Mouse (Mus musculus) urinary bladder, postnatal 10 days (tissue): Measurements from ENCODE around the gene Fam84a.
A peak's percentile ranks its signal among the peaks of the same experiment; 100 is the strongest.

Experiments
- DNase-seq: peaks from one replicate; pipeline ENCODE4 v3.0.0; 2022; ENCODE audit warnings: low spot score

The Fam84a gene

DNA sequence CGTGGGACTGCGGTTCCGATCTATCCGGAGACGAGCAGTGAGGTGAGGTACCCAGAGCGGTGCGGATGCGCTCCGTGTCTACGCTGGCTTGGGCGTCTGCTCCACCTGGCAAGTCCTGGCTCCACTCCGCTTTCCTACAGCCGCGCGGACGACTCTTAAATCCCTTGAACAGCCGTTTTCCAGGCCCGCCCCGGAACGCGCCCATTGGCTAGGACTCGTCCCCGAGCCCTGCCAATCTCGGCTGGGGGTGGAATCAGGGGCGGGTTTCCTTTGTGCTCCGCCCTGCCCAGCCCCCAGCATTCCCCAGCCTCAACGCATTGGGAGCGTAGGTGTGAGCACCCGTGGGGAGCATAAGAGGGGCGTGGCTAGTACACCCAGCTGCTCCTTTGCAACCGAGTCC is at the start of gene Fam84a:
Gene Fam84a (minus strand): TSS at position 134 of the 400 bp plus-strand sequence.
- peak; percentile 70 for DNase-seq

DNA sequence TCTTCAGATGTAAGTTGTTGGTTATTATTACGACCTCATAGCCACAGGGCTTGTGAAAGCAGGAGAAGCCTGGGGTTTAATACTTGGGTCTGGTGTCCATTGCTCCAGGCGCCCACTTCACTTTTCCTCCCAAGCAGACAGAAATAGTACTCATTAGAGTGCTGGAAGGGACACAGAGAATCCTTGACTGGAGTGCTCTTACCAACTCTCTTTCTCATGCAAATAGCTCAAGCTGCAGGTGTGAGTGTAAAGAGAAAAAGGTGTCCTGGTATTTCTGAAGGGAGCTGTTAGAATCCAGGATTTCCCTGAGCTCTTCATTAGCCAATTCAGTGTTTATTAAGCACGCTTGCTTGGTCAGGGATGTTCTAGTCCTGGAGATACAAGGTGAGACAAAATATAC is 43.6 kb upstream of the Fam84a start:
- DNase-seq: no peak

DNA sequence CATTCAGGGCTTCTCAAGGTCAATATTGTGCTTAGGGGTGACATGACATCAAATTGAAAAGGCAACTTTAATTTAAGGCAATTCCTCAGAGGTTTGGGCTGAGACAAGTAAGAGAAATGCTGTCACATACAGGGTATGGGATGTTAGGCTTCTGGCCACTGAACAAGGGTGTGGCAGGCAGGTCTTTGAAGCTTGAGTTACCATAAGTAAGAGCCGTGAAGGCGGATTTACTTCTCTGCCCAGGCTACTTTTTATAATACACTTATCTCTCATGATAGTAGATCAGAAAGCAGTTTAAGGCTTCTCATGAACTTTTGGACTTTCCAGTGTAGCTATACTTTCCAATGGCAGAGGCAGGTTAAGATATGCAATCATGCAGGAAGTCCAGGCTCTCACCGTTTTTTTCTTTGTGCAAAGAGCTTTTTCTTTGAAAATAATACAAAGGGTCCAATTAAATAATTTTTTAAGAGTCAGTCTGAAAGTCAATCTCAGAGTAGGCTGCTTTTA is 34.9 kb upstream of the Fam84a start:
- DNase-seq: no peak

DNA sequence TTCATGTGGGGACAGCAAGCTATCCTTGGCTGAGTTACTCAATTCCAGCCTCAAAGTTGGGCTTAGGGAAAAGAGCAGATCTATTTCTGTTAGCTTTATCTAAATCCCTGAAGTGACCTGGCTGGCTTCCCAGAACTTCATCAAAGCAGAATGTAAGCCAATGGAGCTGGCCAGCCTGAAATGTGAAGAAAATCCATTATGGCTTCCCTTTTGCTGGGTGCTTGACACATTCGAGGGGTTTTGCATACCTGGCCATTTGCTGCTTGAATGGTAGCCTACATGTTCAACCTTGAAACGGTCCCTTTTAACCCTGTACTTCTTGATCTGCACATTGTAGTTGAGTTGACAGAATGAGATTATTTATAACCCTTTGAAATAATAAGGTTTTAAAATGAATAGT is 13.9 kb upstream of the Fam84a start:
- DNase-seq: no peak

- DNase-seq: no peak
Measured at GRCm38 (mm10) chr12:14164936-14165335, 13.1 kb upstream of the Fam84a start.

DNA sequence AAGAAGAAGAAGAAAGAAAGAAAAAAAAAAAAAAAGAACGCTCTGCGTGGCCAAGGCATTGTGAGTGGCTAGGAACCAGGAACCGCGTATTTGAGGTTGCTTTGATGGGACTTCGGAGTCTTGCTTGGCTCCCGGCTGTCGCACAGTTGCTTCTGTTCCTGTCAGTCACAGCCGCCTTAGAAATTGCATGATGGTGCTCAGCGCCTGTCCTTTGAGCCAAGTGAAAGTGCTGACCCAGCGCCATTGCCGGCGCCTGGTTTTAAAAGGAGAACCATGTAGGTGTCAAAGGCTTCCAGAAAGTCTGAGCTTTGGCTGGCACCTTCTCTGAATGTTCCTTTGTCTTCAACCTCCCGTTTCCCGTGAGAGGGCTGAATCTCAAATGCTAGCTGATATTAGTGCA is 572 bp upstream of the Fam84a start:
- DNase-seq: no peak

GRCm38 (mm10) chr12:14150936-14151631 is 770 bp downstream of the Fam84a start:
- DNase-seq: no peak

GRCm38 (mm10) chr12:14150568-14150909 is 1.3 kb downstream of the Fam84a start:
- peak; percentile 10 for DNase-seq

DNA sequence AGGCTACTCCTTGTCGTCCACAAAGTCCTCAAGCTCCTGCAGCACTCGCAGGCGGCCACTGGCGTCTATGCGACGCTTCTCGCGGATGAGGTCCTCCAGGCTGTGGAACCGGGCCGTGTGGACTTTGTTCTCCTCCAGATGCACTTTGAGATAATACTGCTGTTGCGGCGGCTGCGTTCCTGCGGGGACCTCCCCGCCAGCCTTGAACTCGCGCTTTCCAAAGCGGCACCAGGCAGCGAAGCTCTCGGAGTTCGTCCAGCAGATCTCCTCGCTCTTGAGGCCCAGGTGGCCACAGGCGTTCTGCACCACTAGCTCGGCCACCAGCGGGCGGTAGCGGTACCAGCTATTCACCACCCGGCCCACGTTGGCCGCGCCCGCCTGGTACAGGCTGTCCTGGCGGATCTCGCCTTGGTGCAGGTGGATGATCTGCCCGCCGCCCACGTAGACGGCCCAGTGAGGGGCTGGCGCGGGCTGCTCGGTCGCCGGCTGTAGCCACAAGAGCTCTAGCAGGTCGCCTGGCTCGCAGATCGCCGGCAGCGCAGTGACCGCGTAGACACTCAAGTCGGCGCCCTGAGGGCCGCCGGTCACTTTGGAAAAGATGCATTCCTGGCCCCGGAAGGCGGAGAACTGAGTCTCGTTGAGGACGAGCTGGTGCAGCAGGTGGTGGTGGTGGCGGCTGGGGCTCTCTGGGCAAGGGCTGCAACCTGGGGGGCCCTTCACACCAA is 1.8 kb downstream of the Fam84a start:
- DNase-seq: peak; percentile 22

DNA sequence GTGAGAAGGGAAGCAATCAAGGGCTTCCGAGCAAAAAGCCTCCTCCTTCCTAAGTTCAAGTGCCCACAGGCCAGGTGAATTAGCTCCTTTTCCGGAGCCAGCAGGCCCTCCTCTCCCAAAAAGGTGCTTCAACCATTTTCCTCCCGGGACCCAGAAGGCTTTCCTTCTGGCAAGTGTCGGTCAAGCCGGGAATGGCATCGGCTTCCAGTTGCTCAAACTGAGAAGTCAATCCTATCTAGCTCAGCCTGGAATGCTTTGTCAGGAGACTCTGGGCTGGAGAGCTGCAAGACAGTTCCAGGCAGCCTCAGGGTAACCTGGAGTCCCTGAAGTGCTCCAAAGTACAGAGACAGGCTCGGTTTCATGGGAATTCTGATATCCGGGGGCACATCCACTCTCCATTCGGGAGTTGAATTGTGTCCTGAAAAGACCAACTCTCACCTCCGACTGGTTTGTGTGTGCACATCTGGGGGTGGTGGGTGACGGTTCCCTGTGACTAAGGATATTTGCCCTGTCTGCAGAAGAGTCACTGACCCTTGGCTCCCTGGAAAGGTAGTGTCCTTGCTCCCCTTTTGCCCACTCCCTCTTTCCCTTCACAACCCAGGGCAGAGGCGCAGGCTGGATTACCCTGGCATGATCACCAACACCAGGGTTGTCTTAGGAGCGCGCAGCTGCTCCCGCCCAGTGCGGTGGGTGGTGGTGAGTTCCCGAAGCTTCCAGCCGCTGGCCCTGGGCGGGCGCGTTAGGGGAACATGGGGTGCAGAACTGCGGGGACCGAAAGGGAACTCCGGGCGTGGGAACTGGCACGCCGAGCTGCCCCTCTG is 2.6 kb downstream of the Fam84a start:
- DNase-seq: no peak

DNA sequence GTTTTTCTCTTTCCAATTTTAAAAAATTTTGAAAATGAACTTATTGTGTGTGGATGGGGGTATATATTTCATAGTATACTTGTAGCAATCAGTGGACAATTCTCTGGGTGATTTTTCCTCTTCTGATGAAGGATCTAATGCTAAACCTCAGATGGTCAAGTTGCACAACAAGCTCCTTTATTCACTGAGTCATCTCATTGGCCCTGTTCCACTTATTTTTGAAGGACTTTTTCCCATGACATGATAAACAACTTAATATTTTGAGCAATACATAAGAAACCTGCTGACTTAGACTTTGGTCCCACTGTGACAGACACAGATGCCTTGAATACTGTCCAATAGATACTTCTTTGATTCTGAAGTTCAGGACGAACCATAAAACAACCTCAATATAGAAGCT is 14.8 kb downstream of the Fam84a start:
- DNase-seq: no peak

GRCm38 (mm10) chr12:14114730-14115129 is 37.1 kb downstream of the Fam84a start:
- no peak for DNase-seq

DNA sequence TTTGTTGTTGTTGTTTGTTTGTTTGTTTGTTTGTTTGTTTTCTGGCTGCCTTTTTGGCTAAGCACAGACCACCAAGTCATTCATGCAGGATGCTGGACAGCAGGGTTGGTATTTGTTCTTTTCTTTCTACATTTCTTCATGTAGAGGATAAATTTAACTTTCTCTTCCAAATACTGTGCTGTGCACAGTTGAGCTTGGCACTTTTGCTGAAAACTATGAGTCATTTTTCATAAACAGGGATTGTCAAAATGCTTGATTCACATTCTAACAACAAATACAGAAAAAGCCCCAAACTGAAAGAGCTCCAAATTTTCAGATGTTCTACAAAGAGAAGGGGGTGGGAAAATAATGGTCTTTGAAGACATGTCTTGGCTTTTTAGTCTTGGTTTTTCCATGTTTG is 54.9 kb downstream of the Fam84a start:
- no peak for DNase-seq
